Mouse (Mus musculus) olfactory bulb, adult 2 months (tissue): ENCODE results near the gene Hivep2. TPM values are rescaled to one million over a fixed set of nuclear protein-coding genes. Genes with fewer than 3 reads are reported as not detected.

Source experiments
- H3K27ac ChIP-seq: fragments of 200-500 bp; 2 replicates; pipeline ENCODE4 v1.5.1; 2012; ENCODE audit warnings: low read depth, low read length; ENCODE audit not compliant: insufficient read depth
- H3K4me1 ChIP-seq: fragments of 200-500 bp; 2 replicates; pipeline ENCODE4 v1.6.1; 2012; ENCODE audit warnings: low read length; ENCODE audit not compliant: control insufficient read depth, insufficient read depth
- H3K4me3 ChIP-seq: fragments of 200-500 bp; 2 replicates; pipeline ENCODE4 v1.5.1; 2012; ENCODE audit warnings: mild to moderate bottlenecking, low read depth, low read length, moderate library complexity; ENCODE audit not compliant: insufficient read depth
- CTCF ChIP-seq: fragments of 200-500 bp; IDR thresholded peaks from 2 replicates; pipeline ENCODE4 v1.5.1; 2012; ENCODE audit warnings: low read depth, mild to moderate bottlenecking, low read length, moderate library complexity; ENCODE audit not compliant: insufficient read depth
- POLR2A ChIP-seq: fragments of 200-500 bp; IDR thresholded peaks from 2 replicates; pipeline ENCODE4 v1.6.1; 2012; ENCODE audit warnings: mild to moderate bottlenecking, low read depth, low read length, moderate library complexity; ENCODE audit not compliant: insufficient read depth
- WGBS: fragments of 180-500 bp; shearing (Covaris S2); methylation state at CpG from one replicate; pipeline ENCODE4 v1.1.7; 2018; 5-methylcytosine and 5-hydroxymethylcytosine counted together
- polyA plus RNA-seq: library from polyadenylated mRNA; stranded (reverse); fragments of >200 nt; gene quantifications from 2 replicates; pipeline ENCODE4 v1.2.4, GENCODE M21; 2012; ENCODE audit warnings: low replicate concordance; ENCODE audit not compliant: missing spikeins, insufficient read depth, insufficient read length

Hivep2 gene
- polyA plus RNA-seq, 1 experiment, result 206 TPM

DNA sequence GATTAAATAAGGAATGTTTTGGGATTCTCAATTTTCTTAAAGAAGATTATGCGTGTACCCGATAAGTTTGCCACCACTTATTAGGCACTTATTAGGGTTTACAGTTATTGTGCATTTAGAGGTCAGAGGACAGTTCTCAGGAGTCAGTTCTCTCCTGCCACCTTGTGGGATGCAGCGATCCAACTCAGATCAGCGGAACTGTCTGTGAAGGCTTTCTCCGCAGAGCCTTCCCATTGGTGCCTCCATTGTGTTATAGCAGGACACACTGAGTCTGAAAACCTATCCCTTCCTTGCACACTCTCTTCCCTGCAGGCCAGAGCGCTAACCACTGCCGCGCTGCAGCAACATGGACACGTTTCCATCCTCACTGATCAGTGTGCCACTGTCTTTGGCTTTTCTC is 123.6 kb downstream of the Hivep2 start:
- TF ChIP-seq POLR2A (no peak), CTCF (no peak)
- 63% methylated on average over 9 of the region's 9 CpGs for WGBS
- peak overlapping the region; percentile 87 for H3K27ac ChIP-seq
- no peak overlapping the region for H3K4me3 ChIP-seq
- H3K4me1 ChIP-seq, result peaks cover 15% of the 10 kb centered on the region

DNA sequence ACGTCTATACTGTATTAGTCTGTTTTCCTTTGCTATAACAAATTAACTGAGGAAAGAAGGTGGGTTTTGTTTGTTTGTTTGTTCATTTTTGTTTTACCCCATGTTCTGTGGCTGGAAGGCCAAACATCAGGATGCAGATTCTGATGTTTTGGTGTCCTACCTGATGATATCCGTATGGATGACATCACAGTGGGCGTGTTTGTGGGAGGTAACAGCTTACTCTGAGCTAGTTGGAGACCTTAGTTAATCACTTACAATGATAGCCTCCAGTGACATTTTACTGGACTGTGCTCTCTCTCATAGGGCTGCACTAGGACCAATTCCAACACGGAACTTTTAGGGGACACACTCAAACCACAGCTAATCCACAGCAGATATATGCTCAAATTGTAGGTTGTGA is 128.2 kb downstream of the Hivep2 start:
- TF ChIP-seq CTCF, result no peak
- H3K4me1 ChIP-seq, result peaks cover 6% of the 10 kb centered on the region
- H3K4me3 ChIP-seq, result no peak overlapping the region
- 77% methylated on average over 4 of the region's 4 CpGs for WGBS
- no peak overlapping the region for H3K27ac ChIP-seq

DNA sequence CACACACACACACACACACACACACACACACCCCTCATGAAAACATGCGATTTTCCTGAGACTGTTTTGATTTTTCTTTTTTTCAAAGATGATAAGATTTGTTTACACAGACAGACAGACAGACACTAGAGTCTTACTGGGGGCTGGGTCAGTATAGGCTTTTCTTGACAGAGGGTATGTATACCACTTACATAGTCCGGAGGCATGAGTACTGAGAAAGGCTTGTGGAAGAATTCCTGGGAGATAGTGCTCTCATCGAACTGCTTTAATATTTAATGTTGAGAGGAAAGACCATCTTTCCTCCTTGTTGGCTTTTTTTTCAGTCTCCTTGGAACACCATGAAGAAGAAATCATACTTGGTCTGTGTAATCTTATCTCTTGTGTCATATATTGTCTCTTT is 130.2 kb downstream of the Hivep2 start:
- Histone ChIP-seq H3K27ac (no peak overlapping the region), H3K4me1 (peaks cover 10% of the 10 kb centered on the region), H3K4me3 (no peak overlapping the region)
- 83% methylated on average over 3 of the region's 3 CpGs for WGBS
- TF ChIP-seq POLR2A (no peak), CTCF (no peak)

DNA sequence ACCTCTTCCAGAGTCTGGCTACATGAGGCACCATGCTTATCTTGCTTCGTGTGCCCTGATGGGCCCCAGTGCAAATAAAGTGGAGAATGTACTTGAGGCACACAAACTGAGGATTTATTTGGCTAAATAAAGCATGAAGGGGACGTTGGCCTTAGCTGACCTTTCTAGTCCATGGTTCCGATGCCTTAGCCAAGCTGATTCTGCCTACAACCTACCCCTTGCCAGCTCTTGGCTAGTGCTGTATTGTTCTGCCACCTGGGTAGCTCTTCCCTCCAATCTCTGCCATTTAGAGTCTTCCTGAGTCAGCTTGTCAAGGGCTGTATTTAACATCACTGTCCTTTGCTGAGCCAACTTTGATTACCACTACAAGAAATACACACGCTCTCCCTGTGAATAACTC is 133.3 kb downstream of the Hivep2 start:
- Histone ChIP-seq H3K4me3 (no peak overlapping the region), H3K27ac (0 out of 2 replicates have a peak overlapping the region, but pooled peaks have one; percentile 6), H3K4me1 (peaks cover 8% of the 10 kb centered on the region)
- 34% methylated on average over 4 of the region's 4 CpGs for WGBS
- TF ChIP-seq POLR2A (no peak), CTCF (no peak)

DNA sequence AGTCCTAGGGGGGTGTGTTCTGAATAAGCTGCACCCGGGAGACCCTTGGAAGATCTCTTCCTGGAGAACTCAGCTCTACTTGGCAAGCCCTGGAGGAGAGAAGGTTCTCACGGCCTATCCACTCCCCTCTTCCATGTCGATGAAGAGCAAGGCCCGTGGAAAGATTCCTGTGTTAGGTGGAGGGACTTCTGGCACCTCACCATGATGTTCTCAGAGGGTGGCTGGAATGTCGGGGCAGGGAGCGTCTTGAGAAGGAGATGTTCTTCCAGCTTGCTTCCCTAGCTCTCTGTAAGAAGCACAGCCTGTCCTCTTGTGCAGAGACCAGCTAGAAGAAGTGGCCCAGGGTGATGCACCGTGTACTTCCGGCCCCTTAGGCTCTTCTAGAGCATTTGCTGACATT is 134.2 kb downstream of the Hivep2 start:
- Histone ChIP-seq H3K4me3 (no peak overlapping the region), H3K4me1 (peaks cover 8% of the 10 kb centered on the region), H3K27ac (peak overlapping the region; percentile 19)
- WGBS, result 68% methylated on average over 8 of the region's 8 CpGs
- no peak for TF ChIP-seq POLR2A
- TF ChIP-seq CTCF, result no peak

DNA sequence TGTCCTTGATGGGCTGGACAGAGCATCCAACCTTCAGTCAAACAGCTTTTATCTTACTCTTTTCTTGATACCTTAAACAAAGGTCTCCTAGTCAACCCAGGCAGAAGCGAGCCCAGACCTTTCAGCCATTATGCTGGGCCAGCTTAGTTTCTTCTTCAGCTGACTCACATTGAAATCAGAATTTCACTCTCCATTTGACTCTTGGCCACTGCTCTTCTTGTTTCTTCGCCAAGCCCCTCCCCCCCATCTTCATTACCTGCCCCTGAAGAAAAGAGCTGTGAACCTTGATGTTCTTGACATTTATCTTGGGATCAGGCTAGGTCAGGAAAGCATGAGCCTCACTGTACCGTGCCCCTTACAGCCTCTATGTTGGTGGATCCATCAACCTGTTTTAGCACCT is 135.0 kb downstream of the Hivep2 start:
- TF ChIP-seq POLR2A, result no peak
- no peak for TF ChIP-seq CTCF
- WGBS, result 70% methylated on average over 3 of the region's 3 CpGs
- Histone ChIP-seq H3K4me1 (peaks cover 8% of the 10 kb centered on the region), H3K4me3 (no peak overlapping the region), H3K27ac (peak overlapping the region; percentile 92)

DNA sequence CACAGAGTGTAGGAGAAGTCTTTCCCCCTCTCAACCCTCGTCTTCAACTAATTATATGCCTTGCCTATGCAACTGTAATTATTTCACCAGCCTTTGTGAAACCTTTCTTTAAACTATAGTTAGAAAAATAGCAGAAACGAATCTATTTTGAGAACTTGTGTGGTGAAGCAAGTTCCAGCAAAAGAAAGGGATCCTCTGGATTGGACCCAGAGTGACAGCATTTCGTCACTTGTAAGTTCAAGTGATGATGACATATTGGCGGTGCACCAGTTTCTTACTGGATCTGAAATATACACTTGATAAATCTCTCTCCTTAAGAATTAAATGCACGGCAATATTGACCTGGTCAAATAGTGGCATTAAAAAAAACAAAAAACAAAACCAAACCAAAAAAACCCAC is 136.1 kb downstream of the Hivep2 start:
- Histone ChIP-seq H3K4me3 (no peak overlapping the region), H3K27ac (peak overlapping the region; percentile 41; the same call in 1 of the 2 replicates), H3K4me1 (peaks cover 8% of the 10 kb centered on the region)
- no peak for TF ChIP-seq CTCF
- TF ChIP-seq POLR2A, result no peak
- 27% methylated on average over 5 of the region's 5 CpGs for WGBS

DNA sequence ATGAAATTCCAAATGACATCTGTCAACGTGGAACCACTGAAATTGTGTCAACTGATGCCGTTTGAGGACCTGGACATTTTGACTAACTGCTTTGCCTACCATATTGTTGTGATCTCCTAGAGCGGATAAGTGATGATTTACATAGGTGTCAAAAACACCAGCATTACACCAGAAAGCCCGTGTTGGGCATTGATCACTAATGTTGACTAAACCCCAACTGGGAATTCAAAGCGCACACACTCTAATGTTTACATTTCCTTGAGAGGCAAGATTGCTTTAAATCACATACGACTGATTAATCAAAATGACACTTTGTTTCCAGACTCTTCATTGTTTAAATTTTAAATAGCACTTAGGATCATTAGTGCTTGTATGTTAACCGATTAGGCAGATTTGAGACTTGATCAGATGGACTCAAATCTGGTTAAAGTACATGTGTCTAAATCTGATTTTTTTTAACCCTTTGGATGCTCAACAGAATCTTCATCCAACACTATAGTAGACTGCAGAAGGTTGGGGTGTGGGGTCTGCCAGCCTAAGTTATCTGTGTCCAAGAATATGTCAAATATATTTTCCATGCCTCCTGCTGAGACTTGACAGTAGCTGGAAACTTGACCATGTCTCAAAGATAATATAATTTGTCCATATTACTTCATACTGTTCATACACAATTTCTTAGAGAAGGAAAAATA is 142.3 kb downstream of the Hivep2 start:
- no peak overlapping the region for H3K27ac ChIP-seq
- 0 out of 2 replicates have a peak, but pooled peaks cover 3% of the 10 kb centered on the region for H3K4me1 ChIP-seq
- no peak overlapping the region for H3K4me3 ChIP-seq
- 78% methylated on average over 7 of the region's 7 CpGs for WGBS
- TF ChIP-seq CTCF (no peak), POLR2A (no peak)

DNA sequence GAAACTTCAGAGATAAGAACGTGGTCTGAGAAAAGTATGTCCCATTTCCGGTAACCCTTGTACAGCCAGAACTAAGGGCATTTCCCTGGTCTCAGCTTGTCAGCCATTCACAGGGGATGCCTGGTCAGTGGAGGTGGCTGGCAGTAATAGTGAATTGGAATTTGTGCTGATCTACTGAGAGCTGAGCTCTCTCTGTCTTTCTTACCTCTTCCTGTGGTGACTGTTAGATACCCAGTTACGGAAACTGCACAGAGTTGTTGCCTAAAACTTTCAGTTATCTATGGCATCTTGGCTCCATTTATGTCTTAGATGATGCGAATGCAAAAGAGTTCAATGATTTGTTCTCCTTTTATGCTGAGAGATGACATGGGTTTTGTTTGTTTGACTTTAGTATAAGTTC is 150.0 kb downstream of the Hivep2 start:
- Histone ChIP-seq H3K4me3 (no peak overlapping the region), H3K27ac (peak overlapping the region; percentile 31; the same call in 1 of the 2 replicates), H3K4me1 (peaks cover 14% of the 10 kb centered on the region)
- TF ChIP-seq CTCF, result no peak
- TF ChIP-seq POLR2A, result no peak
- 72% methylated on average over 4 of the region's 4 CpGs for WGBS

DNA sequence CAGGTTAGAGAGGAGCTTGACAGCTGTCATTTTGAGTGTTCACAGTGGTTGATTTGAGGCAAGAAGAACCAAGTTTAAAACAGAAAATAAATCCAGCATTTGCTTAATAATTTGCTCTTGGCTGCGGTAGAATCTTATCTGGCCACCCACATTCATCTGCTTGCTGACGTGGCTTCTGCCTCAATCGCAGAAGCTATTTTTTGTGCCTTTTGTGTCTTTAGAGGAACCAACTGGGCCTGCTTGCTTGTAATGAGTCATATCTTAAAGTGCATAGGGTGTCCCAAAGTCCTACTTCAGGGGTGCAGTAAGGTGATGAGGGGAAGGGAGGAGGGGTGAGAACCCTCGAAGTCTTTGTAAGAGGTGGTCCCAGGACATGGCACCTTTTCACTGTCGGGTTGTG is 151.1 kb downstream of the Hivep2 start:
- WGBS, result 42% methylated on average over 5 of the region's 5 CpGs
- Histone ChIP-seq H3K4me1 (peaks cover 12% of the 10 kb centered on the region), H3K27ac (peak overlapping the region; percentile 89), H3K4me3 (no peak overlapping the region)
- no peak for TF ChIP-seq POLR2A
- TF ChIP-seq CTCF, result no peak
